Mouse (Mus musculus) MEL (cell line): ENCODE measurements around the gene AB124611. TPM values are rescaled to one million over a fixed set of nuclear protein-coding genes. Genes with fewer than 3 reads are reported as not detected.

Source experiments
- DNase-seq: peaks from one replicate; pipeline ENCODE4 v3.0.0; 2011; ENCODE audit warnings: low read depth, low spot score
- H3K27ac ChIP-seq: 2 replicates; pipeline ENCODE4 v1.5.1; 2012; ENCODE audit warnings: low read depth, mild to moderate bottlenecking, control low read depth, low read length, moderate library complexity; ENCODE audit not compliant: control insufficient read depth
- H3K27me3 ChIP-seq, 2 experiments: fragments of 150-350 bp in 1 of 2; sonication (generic) in 1 of 2; 2 replicates each; pipeline ENCODE4 v1.6.1; 2012; ENCODE audit warnings: low read length in 2 of 2, mild to moderate bottlenecking in 2 of 2, improper control_type of control experiment in 1 of 2, moderate library complexity in 1 of 2; ENCODE audit not compliant: insufficient read depth in 2 of 2, control insufficient read depth in 1 of 2
- H3K36me3 ChIP-seq, 2 experiments: 2 replicates each; pipeline ENCODE4 v1.6.1; 2012 to 2014; ENCODE audit warnings: low read length in 2 of 2, improper control_type of control experiment in 1 of 2, inconsistent platforms in 1 of 2, mild to moderate bottlenecking in 1 of 2; ENCODE audit not compliant: insufficient read depth in 2 of 2, control insufficient read depth in 1 of 2
- H3K4me1 ChIP-seq, 2 experiments: fragments of 150-350 bp in 1 of 2; sonication (generic) in 1 of 2; 2 replicates each; pipeline ENCODE4 v1.6.1; 2012; ENCODE audit warnings: low read length in 2 of 2, improper control_type of control experiment in 1 of 2, mild to moderate bottlenecking in 1 of 2; ENCODE audit not compliant: insufficient read depth in 2 of 2, control insufficient read depth in 1 of 2
- H3K4me3 ChIP-seq, 2 experiments: fragments of 150-350 bp in 1 of 2; sonication (generic) in 1 of 2; 2 replicates each; pipeline ENCODE4 v1.5.1; 2012; ENCODE audit warnings: low read depth in 2 of 2, low read length in 2 of 2, mild to moderate bottlenecking in 2 of 2, moderate library complexity in 2 of 2, control low read depth in 1 of 2, improper control_type of control experiment in 1 of 2; ENCODE audit not compliant: control insufficient read depth in 1 of 2, insufficient read depth in 1 of 2
- H3K79me2 ChIP-seq: 2 replicates; pipeline ENCODE4 v1.6.1; 2012; ENCODE audit warnings: mild to moderate bottlenecking, low read length, moderate library complexity; ENCODE audit not compliant: control insufficient read depth, poor library complexity, insufficient read depth
- H3K9ac ChIP-seq: 2 replicates; pipeline ENCODE4 v1.6.1; 2012; ENCODE audit warnings: low read depth, mild to moderate bottlenecking, control low read depth, low read length, moderate library complexity; ENCODE audit not compliant: control insufficient read depth, poor library complexity, severe bottlenecking
- H3K9me3 ChIP-seq: fragments of 150-350 bp; sonication (generic); replicated peaks from 2 replicates; pipeline ENCODE4 v1.6.1; 2012; ENCODE audit warnings: mild to moderate bottlenecking, low read length, improper control_type of control experiment, moderate library complexity; ENCODE audit not compliant: insufficient read depth
- BHLHE40 ChIP-seq: IDR thresholded peaks from 2 replicates; pipeline ENCODE4 v1.6.1; 2012; ENCODE audit warnings: low read depth, mild to moderate bottlenecking, inconsistent platforms, low read length, improper control_type of control experiment, borderline replicate concordance
- CHD1 ChIP-seq: IDR thresholded peaks from 2 replicates; pipeline ENCODE4 v1.6.1; 2012; ENCODE audit warnings: low read depth, mild to moderate bottlenecking, inconsistent platforms, low read length, improper control_type of control experiment
- EP300 ChIP-seq, 2 experiments: IDR thresholded peaks; 2 replicates each; pipeline ENCODE4 v1.6.1; 2011; ENCODE audit warnings: improper control_type of control experiment in 2 of 2, low read length in 2 of 2, low read depth in 1 of 2, mild to moderate bottlenecking in 1 of 2
- GABPA ChIP-seq: IDR thresholded peaks from 2 replicates; pipeline ENCODE4 v1.6.1; 2012; ENCODE audit warnings: low read depth, mild to moderate bottlenecking, inconsistent platforms, low read length, improper control_type of control experiment, moderate library complexity
- GATA1 ChIP-seq: IDR thresholded peaks from 2 replicates; pipeline ENCODE4 v1.6.1; 2011; ENCODE audit warnings: low read depth, low read length, improper control_type of control experiment
- HCFC1 ChIP-seq: IDR thresholded peaks from 2 replicates; pipeline ENCODE4 v1.6.1; 2012; ENCODE audit warnings: low read depth, mild to moderate bottlenecking, inconsistent platforms, low read length, improper control_type of control experiment, moderate library complexity
- MAFK ChIP-seq: IDR thresholded peaks from 2 replicates; pipeline ENCODE4 v1.6.1; 2011; ENCODE audit warnings: low read depth, mild to moderate bottlenecking, low read length, improper control_type of control experiment, borderline replicate concordance
- MAX ChIP-seq: IDR thresholded peaks from 2 replicates; pipeline ENCODE4 v1.6.1; 2011; ENCODE audit warnings: low read length, improper control_type of control experiment
- MXI1 ChIP-seq: IDR thresholded peaks from 2 replicates; pipeline ENCODE4 v1.6.1; 2011; ENCODE audit warnings: mild to moderate bottlenecking, low read depth, low read length, improper control_type of control experiment
- MYC ChIP-seq: IDR thresholded peaks from 2 replicates; pipeline ENCODE4 v1.6.1; 2011; ENCODE audit warnings: low read depth, mild to moderate bottlenecking, low read length, improper control_type of control experiment, moderate library complexity
- NELFE ChIP-seq: IDR thresholded peaks from 2 replicates; pipeline ENCODE4 v1.6.1; 2011; ENCODE audit warnings: low read depth, low read length, improper control_type of control experiment
- POLR2AphosphoS2 ChIP-seq: IDR thresholded peaks from 2 replicates; pipeline ENCODE4 v1.6.1; 2011; ENCODE audit warnings: low read length, improper control_type of control experiment
- SIN3A ChIP-seq: IDR thresholded peaks from 2 replicates; pipeline ENCODE4 v1.6.1; 2012; ENCODE audit warnings: low read length, improper control_type of control experiment, inconsistent platforms
- TAL1 ChIP-seq: IDR thresholded peaks from 2 replicates; pipeline ENCODE4 v1.6.1; 2012; ENCODE audit warnings: mild to moderate bottlenecking, inconsistent platforms, low read length, moderate library complexity, mixed read lengths
- TBP ChIP-seq: IDR thresholded peaks from 2 replicates; pipeline ENCODE4 v1.8.0; 2011; ENCODE audit warnings: low read depth, low read length, improper control_type of control experiment
- ZC3H11A ChIP-seq: IDR thresholded peaks from 2 replicates; pipeline ENCODE4 v1.6.1; 2012; ENCODE audit warnings: low read depth, mild to moderate bottlenecking, inconsistent platforms, low read length, improper control_type of control experiment
- ZKSCAN1 ChIP-seq: IDR thresholded peaks from 2 replicates; pipeline ENCODE4 v1.6.1; 2012; ENCODE audit warnings: low read depth, mild to moderate bottlenecking, inconsistent platforms, low read length, improper control_type of control experiment, moderate library complexity
- polyA plus RNA-seq, 2 experiments: library from polyadenylated mRNA; stranded (reverse) in 1 of 2; unstranded in 1 of 2; fragments of >175 nt in 1 of 2; fragments of >200 nt in 1 of 2; gene quantifications; 2 replicates each; pipeline versions ENCODE4 v1.2.1 to v1.2.4; 2012; ENCODE audit warnings: low replicate concordance in 2 of 2, low read depth in 1 of 2; ENCODE audit not compliant: insufficient read length in 2 of 2, insufficient read depth in 1 of 2, missing spikeins in 1 of 2
- total RNA-seq: library from RNA; depleted of rRNA; stranded (reverse); fragments of 300-350 nt; gene quantifications from 2 replicates; pipeline ENCODE4 v1.2.3, GENCODE M21; 2012

AB124611 gene
- total and polyA plus RNA-seq, 3 experiments, result 55.2 to 58.7 TPM; not detected in 1

DNA sequence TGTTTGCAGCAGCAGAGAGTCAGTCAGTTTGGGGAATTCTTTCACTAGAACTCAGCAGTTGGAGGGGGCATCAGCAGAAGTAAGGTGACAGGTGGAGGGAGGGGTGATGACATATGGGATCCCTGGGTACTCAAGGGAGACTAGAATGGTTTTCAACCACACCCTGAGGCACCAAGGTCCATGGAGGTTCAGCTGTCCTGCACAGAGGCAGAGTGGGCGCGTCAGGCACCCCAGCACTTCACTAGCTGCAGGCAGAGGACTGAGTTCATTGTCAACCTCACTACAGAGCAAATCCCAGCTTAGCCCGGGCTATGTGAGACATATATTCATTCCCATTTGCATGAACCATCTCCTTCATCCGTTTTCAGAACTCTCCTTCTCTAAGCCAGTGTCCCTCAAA is 11.0 kb downstream of the AB124611 start:
- Histone ChIP-seq H3K4me1 (peaks cover 7 to 30% of the 10 kb centered on the region in 2 experiments), H3K4me3 (no peak overlapping the region), H3K9me3 (no peaks in the 10 kb centered on the region), H3K9ac (no peak overlapping the region), H3K27ac (no peak overlapping the region), H3K36me3 (peaks cover 0 to 16% of the 10 kb centered on the region in 2 experiments; a peak in 2 of 4 replicates), H3K27me3 (no peaks in the 10 kb centered on the region), H3K79me2 (no peaks in the 10 kb centered on the region)
- no peak for DNase-seq
- TF ChIP-seq MXI1 (0 out of 2 replicates have a peak, but pooled peaks have one; percentile 6), HCFC1 (0 out of 2 replicates have a peak, but pooled peaks have one; percentile 1), CHD1 (no peak), NELFE (0 out of 2 replicates have a peak, but pooled peaks have one; percentile 26), BHLHE40 (no peak)

DNA sequence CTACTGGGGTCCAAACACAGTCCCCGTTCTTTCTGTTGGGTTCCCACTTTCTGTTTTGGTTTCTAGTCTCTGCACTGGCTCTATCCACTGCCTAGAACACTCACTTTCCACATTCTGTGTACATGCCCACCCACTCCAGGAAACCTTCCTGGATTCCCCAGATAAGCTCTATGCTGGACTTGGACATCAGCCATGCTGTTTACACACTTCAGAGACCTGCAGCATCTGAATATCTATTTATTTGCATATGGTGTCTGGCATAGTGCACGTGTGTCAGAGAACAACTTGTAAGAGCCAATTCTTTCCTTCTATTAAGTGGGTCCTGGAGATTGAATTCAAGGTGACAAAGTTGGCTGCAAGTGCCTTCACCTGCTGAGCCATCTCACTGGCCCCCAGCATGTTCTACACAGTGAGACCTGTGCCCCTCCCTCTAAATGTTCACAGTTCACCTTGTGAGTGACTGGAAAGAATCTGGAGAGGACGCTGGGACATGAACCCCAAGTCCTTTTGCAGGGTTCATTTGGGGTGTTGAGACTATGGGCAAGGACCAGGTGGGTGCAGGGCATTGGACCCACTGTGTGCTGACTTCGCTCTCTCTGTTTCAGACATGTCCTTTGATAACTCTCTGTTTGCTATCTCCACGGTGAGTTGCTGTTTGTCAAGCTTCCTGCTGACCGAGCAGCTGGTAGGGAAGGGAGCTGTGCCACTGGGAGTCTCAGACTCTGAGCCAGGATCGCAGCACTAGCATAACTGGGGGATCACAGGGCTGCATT is 14.2 kb downstream of the AB124611 start:
- DNase-seq, result peak; percentile 77
- Histone ChIP-seq H3K27ac (no peak overlapping the region), H3K4me1 (peaks cover 7 to 31% of the 10 kb centered on the region in 2 experiments), H3K9me3 (no peaks in the 10 kb centered on the region), H3K4me3 (0 out of 4 replicates have a peak overlapping the region, but pooled peaks of 1 of the 2 experiments have one; percentile 0), H3K36me3 (peaks cover 0 to 16% of the 10 kb centered on the region in 2 experiments; a peak in 2 of 4 replicates), H3K79me2 (no peaks in the 10 kb centered on the region), H3K9ac (no peak overlapping the region), H3K27me3 (no peaks in the 10 kb centered on the region)
- TF ChIP-seq GABPA, result no peak
- TF ChIP-seq MYC, result peak; percentile 38; the same call in 1 of the 2 replicates
- TF ChIP-seq TAL1, result peak; percentile 65
- no peak for TF ChIP-seq TBP
- TF ChIP-seq POLR2AphosphoS2, result no peak
- peak; percentile 57; the same call in 1 of the 2 replicates for TF ChIP-seq SIN3A
- peak; percentile 75; the same call in 1 of the 2 replicates for TF ChIP-seq BHLHE40
- TF ChIP-seq ZKSCAN1, result peak; percentile 91
- TF ChIP-seq MAX, result peak; percentile 58; the same call in 1 of the 2 replicates
- TF ChIP-seq MXI1, result peak; percentile 78; the same call in 1 of the 2 replicates
- TF ChIP-seq GATA1, result peak; percentile 67
- TF ChIP-seq MAFK, result no peak
- TF ChIP-seq EP300 (IDR thresholded peaks at IDR 0.05; ENCODE audit: low read depth in 1 of 2, low read length in 2 of 2), result peak; percentile 21 to 67; a peak in 2 of 4 replicates
- TF ChIP-seq ZC3H11A, result no peak
